Mouse (Mus musculus) thymus, postnatal 10 days (tissue): Measurements from ENCODE around the gene Pafah1b1.
A peak's percentile ranks its signal among the peaks of the same experiment; 100 is the strongest.

Experiments used
- DNase-seq, 2 experiments: peaks; one replicate each; pipeline ENCODE4 v3.0.0; 2021; ENCODE audit warnings: low spot score in 2 of 2

The Pafah1b1 gene

DNA sequence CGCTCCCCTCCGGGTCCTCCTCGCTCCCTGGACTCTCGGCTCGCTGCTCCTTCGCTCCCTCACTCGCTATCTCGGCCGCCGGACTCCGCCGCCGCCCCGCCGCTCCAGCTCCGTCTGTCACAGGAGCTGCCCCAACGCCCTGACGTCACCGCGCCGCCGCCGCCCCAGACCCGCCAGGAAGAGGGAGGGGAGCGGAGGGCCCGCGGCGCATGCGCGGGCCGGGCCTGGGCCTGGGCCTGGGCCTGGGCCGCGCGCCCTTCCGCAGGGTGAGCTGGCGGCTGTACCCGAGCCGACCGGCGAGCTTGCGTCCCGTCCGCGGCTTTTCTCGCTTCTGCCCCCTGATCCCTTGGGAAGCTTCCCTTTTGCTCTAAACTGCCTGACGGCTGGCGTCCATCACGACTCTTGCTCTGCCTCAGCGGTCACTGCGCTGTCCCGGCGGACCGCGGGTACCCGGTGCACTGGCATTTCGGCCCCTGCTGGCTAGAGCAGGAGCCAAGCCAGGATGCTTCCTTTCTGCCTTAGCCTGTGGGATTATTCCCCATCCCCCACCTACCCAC lies at the start of gene Pafah1b1:
TSS of gene Pafah1b1 (minus strand) at position 436 of the 557 bp plus-strand sequence.
- peak; percentile 96 to 97 for DNase-seq

DNA sequence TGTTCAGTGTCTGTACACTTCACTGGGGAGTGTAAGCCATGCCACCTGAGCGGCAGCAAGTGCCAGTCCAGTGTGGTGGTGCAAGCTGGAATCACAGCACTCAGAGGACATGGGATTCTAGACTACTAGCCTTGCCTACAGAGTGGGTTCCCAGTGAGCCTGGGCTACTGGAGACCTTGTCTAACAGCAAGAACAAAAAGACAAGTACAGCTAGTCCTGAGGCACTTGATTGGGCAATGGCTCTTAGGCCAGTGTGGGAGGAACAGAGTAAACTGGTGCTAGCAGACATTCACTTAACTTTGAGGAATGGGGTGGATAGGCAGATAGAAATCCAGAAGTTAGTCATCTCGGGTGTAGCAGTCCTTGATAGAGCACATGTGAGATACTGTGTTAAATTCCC lies 47.9 kb upstream of the Pafah1b1 start:
- no peak for DNase-seq

DNA sequence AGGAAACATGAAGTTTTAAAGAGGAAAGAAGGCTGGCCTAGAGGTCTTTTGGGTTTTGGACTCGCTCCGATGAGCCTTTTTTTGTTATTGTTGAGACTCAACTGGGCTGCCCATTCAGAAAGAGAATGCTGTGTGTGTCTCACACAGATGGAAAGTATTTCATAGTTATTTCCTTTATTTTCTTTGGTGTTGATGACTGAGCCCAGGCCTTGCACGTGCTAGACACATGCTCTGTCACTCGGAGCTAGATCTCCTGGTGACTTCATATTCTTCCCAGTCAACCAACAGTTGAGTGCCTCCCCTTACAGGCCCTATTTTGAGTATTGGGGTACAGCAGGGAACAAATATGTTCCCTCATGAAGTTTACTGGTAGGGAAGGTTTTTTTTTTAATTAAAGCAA lies 47.2 kb upstream of the Pafah1b1 start:
- no peak for DNase-seq

DNA sequence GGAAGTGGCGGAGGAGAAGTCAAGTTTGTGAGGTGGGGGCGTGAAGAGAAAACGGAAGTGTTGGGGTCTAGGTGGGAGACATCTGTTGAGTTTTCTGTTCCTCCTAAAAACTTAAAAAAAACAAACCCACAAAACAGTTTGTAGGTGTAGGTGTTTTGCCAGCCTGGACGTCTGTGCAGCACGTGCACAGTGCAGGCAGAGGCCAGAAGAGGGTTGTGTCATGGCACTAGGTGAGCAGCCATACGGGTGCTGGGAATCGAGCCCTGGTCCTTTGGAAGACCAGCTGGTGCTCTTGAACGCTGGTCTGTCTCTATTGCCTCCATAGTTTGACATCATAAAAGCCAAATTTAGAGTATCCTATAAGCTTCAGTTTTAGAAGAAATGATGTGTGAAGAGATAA lies 46.8 kb upstream of the Pafah1b1 start:
- no peak for DNase-seq

DNA sequence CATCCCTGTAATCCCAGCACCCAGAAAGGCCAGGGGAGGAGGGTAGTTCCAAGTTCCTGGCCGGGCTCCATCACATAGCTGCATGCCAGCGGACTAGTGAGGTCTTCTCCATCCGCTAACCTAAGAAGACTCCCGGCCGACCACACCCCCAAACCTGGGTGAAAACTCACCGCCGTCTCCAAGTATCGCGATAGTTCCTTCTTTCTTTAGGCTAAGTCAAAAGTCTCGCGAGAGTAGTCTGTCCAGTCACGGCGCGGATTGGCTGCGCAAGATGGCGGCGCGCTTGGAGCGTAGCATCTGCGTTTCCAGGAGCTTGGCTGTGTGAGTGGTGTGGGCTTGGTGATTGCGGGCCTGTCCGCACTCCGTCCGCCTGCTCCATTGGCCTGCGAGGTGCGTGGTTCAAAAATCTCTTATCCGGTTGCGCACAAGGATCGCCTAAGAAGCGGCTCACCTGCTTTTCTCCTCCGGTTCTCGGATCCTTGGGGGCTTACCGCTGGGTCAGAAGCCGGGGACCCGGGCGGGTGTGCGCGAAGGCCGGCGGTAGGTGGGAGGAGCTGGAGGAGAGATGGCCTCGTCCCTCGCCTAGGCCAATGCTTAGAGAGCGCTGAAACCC lies 46.2 kb upstream of the Pafah1b1 start, which contains the start of gene Mettl16:
TSS of gene Mettl16 (plus strand) at position 236 of the 613 bp plus-strand sequence.
- peak; percentile 92 to 95 for DNase-seq

DNA sequence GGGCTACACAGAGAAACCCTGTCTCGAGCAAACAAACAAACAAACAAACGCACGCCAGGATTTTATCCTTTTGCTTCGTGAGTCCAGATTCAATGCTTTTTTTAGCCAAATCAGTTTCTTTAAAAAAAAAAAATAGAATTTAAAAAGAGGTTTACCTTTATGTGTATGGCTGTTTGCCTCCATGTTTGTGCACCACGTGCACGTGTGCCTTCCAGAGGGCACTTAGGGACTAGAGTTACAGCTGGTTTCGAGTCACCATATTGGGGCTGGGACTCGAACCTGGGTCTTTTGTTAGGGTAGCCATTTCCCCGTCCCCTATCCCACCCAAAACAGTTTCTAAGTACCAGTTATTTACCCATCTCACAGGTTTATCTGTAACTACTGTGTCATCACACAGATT lies 45.6 kb upstream of the Pafah1b1 start:
- no peak for DNase-seq

DNA sequence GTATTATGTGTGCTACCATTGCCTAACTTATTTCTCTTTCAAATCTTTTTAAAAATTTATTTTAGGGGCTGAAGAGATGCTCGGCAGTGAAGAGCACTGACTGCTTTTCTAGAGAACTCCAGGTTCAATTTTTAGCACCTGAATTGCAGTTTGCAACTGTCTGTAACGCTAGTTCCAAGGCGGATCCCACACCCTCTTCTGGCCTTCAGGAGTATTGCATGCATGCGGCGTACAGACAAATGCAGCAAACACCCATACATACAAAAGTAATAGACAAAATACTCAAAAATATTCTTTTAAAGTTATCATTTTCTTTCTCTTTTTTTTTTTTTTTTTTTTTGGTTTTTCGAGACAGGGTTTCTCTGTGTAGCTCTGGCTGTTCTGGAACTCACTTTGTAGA lies 43.6 kb upstream of the Pafah1b1 start:
- DNase-seq, result peak; percentile 48 to 64

DNA sequence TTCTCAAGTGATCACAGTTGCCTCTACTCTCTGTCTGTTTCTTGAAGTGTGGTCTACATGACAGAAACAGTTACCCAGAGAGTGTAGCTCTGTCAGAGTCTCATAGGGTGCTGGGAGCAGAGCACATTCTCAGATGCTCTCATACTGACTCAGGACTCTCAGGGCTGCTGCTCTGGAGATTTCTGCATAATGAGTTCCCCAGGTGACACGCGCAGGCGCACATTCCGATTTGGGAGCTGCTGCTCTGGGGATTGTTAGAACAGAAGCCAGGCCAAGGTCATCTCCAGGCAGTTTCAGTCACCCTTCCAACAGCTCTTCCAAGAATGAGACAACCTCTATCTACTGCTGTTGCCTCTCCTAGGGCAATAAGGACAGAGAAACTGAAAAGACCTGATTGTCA lies 43.0 kb upstream of the Pafah1b1 start:
- no peak for DNase-seq

DNA sequence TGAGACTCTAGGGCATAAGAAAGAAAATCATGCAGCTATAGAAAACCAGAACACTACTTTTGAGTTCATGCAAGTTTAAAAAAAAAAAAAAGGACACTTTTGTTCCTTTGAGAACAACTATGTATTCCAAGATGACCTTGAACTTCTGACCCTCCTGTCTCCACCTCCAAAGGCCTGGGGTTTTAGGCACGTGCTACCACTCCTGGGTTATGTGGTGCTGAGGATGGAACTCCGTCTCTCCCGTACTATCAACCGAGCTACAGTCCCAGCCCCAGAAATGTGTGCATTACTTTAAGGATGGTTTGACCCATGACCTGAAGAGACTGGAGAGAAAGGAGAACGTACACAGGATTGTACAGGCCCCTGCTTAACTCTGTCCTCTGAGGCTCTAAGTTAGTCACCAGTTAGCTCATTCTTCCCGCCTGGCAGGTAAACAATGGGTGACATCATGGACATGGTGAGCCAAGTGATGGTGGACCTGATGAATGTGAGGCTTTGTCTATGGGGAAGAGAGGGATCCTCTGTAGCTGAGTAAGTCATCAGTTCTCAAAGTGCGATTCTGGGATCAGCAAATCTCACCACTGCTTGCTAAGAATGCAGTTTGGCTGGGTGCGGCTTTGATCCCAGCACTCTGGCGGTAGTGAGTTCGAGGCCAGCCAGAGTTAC lies 39.6 kb upstream of the Pafah1b1 start:
- no peak for DNase-seq

DNA sequence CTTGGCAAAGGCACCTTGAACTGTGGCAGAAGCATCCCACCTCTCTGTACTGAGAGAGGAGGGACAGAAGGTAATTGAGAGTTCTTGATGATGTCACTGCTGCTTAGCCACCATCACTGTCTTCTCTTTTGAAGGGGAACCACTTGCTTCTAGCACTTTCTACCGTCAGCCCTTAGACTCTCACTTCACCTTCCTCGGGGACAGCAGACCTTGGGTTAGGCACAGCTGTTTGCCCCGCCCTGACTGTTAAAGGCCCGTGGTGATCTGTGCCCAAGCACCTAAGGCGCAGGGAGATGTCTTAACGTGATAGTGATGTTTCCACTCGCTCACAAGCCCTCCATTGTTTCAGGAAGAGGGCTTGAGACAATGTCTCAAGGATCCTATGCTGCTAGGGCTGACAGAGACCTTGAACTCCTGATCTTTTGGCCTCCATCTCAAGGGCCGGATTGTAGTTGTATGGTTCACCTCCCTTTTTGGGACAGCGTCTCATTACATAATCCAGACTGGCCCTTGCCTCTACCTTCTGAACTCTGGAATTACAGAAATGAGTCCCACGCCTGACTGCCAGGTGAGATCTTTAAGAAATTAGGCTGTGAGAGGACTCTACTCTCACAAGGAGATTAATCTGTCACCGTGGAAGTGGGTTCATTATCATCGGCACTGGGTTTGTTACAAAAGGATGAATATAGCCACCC lies 36.7 kb upstream of the Pafah1b1 start:
- DNase-seq, result no peak

DNA sequence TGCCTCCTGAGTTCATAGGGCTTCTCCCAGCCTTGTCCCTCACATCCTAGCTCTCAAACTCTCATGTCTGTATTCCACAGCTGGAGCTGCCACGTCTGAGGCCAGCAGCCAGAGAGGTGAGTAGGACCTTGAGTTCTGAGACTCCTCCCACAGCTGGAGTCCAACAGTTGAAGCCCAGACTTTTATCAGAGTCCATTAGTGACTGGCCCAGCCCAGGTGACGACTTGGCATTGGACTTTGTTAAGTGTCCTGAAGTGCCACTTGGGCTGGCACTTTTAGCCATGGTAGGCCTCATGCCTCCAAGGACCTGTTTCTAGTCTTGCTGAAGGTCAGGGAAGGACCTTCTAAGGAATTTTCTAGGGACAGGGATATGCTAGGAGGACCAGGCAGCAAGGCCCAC lies 32.2 kb upstream of the Pafah1b1 start:
- no peak for DNase-seq

DNA sequence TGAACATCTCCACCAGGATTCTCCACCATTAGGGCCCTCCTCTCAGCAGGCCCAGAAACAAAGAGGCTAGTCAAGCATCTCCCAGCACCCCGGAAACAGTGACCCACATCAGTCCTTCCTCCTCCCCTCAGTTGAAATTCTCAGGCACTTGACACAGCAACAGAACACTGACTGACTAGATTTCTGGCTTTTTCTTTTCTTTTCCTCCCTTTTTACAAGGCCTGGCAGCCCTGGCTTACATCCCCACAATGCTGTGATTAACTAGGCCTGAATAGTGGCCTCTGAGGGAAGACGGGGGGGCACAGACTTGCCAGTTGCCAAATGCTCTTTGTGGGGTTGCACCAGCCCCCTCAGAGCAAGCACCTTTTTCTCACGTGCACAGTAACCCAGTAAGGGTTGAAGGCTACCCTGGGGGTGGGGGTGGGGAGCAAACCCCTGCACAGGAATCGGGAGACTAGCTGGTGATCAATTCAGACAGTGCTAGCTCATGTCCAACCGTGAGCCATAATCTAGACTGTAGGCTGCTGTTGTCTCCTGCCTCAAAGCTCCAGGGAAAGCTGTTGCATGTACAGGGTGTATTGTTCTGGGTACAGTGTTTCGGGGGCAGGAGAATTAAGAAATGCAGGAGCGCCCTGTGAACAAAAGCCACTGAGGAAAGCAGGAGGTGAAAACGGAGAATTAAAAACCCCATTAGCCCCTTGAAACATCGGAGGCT lies 27.0 kb upstream of the Pafah1b1 start:
- no peak for DNase-seq

DNA sequence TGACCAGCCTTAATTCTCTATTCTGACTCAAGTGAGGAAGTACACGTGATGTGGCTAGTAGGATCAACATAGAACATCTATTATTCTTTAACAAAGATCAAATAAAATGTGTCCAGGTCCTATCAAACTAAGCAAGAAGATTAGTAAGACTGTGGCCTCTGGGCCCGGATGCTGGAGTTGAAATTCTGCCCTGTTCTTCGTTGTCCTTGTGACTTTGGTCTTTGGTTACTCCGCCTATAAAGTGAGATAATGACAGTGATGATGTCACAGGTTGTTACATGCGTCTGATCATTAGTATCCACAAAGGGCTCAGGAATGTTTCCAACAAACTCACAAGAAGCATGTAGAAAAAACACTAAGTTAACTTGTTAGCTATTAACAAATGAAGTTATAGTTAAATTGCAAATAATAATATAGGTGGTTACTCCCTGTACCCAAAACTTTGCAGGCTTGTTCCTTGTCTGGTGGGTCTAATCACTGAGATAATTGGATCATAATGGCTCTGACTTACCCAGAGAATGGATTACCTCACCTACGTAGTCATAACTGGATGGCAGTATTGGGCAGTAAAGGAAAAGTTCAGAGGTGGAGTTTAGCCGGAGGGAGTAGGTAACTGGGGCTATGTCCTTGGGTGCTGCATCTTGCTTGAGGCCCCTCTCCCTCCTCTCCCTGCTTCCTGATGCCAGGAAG lies 26.3 kb upstream of the Pafah1b1 start:
- no peak for DNase-seq

DNA sequence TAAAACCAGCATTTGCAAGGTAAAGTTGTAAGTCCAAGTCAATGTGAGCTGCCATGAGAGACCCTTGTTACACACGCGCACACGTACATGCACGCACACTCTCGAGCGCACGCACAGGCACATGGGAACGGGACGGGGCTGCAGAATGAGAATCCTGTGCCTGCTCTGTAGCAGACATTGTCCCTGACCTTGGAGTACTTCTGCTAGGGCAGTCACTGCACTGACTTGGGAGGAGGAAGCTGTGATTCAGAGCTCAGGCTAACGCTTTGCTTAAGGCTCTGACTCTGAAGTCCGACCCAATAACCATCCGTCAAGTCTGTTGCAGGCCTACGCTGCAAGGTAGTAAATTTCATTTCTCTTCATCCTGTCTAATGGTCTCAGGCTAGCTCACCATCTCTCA lies 24.8 kb upstream of the Pafah1b1 start:
- DNase-seq, result no peak

DNA sequence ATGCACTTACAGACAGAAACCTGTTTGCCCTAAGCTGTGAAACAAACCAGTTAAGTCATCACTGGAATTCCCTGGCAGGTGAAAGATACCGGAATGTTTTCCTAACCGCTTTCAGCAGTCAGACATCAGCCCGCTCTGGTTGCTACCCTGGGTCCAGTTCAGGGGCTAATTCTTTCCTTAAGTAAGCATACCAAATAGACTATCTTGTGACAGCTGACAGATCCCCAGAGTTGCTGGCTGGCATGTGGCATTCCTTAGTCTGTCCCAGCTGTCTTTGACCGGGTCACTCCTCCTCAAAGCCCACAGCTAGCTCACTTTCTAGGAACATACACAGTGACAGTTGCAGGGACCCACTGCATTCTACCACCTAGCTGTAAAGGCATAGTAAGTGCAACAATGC lies 23.6 kb upstream of the Pafah1b1 start:
- DNase-seq, result no peak

DNA sequence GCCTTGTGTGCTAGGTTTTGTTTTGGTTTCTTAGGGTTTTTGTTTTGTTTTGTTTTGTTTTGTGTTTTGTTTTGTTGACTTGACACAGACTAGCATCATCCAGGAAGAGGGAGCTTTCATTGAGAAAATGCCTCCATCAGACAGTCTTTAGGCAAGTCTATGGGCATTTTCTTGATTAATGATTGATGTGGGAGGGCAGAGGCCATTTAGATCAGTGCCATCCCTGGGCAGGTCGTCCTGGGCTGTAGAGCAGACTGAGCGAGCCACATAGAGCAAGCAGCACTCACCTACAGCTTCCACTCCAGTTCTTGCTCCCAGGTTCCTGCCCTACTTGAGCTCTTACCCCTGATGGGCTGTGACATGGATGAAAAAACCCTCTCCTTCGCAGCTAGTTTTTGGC lies 13.4 kb upstream of the Pafah1b1 start:
- no peak for DNase-seq

DNA sequence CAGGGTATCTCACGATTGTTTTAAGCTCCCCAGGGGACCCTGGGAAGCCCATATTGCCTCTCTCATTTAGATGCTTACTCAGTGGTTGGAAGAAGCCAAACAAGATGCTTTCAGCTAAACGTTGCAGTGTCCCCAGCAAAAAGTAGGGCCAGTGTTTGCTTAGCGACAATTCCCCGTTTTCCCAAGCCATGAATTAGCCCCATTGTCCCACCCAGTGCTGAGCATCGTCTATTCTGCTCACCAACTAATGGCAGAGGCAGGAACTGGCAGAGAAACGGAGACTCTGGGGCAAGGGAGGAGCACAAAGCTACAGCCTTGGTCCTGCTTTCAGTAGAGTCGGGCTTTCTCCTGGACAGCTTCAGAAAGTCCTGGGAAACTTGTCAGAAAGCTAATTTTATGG lies 10.4 kb upstream of the Pafah1b1 start:
- DNase-seq, result no peak

DNA sequence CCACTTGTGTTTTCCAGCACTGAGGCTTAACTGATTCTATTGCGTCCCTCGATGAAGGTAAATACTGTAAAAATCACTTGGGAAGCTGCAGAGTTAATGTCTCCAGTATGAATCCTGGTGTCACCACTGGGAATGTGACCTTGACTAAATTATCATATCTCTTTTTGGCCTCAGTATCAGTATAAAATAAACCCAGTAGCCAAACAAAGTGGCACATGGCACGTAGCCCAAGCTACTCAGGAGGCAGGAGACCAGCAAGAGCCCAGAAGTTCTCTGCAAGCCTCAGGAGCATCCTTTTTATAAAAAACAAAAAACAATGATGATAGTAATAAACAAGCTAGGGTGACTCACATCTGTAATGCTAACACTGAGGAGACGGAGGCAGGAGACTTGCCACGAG lies 711 bp upstream of the Pafah1b1 start:
- DNase-seq, result no peak

DNA sequence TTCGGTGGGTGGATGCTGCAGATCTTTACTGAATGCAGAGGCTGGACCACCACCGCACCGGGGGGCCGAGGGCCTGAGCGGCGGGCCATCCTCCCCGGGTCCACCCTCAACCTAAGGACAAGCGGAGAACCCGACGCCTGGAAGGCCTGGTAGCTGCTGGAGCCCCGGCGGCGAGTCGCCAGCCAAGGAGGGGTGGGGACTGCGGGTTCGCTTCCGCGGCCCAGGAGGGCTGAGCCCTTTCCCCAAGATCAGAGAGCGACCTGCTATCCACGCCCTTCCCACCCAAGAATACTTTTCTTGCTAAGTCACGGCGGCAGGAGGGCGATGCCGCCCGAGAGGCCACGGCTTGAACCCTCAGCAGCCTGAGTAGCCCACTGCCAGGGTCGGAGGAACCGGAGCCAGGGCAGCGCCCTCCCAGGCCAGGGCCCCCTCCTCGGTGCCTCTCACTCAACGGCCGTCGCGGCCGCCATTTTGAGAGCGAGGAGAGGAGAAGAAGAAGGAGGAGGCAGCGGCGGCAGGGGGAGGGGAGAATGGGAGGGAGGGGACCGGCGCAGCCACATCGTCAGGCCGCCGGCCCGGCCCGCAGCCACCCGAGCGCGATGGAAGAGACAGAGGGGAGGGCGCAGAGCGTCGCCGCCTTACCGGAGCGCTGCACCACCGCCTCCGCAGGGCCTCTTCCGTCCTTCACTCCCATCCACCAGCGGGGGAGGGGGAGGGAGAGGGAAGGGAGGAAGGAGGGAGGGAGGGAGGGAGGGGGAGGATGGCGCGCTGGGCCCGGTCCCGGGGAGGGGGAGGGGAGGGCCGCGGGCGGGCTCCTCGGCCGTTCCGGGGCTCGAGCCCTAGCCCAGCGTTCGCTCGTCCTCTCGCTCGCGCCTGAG lies 874 bp downstream of the Pafah1b1 start:
- peak; percentile 77 to 85 for DNase-seq

DNA sequence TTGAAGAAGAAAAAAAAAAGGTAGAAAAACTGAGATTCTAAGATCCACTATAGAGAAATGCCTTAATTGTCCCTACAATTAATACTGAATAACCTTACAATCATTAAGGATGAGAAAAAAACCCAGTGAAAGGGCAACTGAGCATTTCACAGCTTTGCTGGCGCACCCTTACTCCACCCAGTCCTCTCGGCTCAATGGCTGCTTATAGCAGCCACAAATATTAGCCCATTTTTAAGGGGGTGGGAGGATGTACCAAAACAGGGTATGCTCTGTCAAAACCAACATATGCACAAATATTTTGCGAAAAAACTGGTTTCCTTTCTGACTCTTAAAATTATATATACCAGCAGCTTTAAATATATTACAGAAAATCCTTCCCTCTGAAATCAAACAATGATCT lies 2.5 kb downstream of the Pafah1b1 start:
- no peak for DNase-seq

DNA sequence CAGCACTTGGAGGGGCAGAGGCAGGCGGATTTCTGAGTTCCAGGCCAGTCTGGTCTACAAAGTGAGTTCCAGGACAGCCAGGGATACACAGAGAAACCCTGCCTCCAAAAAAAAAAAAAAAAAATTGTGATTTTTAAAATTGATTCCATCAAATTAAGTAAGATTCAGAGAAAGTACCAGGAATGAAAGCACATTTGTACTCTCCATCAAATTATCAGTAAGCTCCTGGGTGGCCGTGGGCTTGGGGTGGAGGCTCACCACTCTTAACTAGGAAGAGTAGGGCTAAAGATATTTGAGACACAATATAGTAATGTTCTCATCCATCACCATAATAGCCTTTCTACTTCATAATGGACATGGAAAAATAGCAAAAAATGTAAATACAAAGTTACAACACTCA lies 3.3 kb downstream of the Pafah1b1 start:
- DNase-seq, result no peak
